Mouse (Mus musculus): ENCODE measurements at regions not wholly inside any gene's neighbourhood (a gene's known extent, or its start where the extent isn't known, plus 50 kb on each side); places are given as distances from the start of the nearest gene placed in this dataset.

- TF ChIP-seq POLR2A (IDR thresholded peaks at IDR 0.05; ENCODE audit: control insufficient read depth, low read depth, low read length) (no peak), CTCF (IDR thresholded peaks at IDR 0.05; ENCODE audit: control insufficient read depth, insufficient read depth, insufficient replicate concordance, low read depth, low read length) (no peak)
These were observed 285.8 kb downstream of the Insig2 start for GRCm38 (mm10) chr1:121046581-121046980.
